Mouse (Mus musculus): Measurements from ENCODE around the gene Denr. TPM values are rescaled to one million over a fixed set of nuclear protein-coding genes. Genes with fewer than 3 reads are reported as not detected.

The Denr gene
- polyA plus RNA-seq, 1 experiment = 194 TPM

- no peak for TF ChIP-seq GATA1 (IDR thresholded peaks at IDR 0.05; ENCODE audit: low read length)
Measured at GRCm38 (mm10) chr5:123975668-123976180, 68.7 kb downstream of the Denr start.

DNA sequence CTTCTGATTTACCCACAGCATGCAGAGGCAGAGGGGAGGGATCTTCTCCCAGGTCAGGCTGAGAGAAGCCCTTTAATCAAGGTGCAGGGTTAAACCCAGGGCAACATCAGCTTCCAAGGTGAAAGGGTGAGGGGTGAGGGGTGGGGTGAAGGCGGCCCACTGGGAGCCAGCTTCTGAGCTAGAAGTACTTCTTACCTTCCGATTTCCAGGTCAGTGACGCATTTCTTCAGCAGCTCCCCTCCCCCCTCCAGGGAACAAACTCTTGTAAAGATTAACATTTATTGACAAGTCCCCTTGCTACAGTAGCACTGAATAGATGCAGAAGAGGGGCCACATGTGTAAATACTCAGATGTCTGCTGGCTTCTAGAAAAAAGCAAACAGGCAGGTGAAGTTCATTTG, 70.3 kb downstream of the Denr start:
- no peak for TF ChIP-seq GATA1 (IDR thresholded peaks at IDR 0.05; ENCODE audit: low read length)

GRCm38 (mm10) chr5:123978131-123978530, 71.2 kb downstream of the Denr start:
- TF ChIP-seq GATA1 (IDR thresholded peaks at IDR 0.05; ENCODE audit: low read length) = no peak

Other genes with a start within 250 kb of the Denr start
- gene Clip1, start 222.6 kb upstream of the Denr start, polyA plus RNA-seq (2012) = 17.4 and 20.2 TPM in 2 replicates
- 98.2 and 122 TPM in 2 replicates for gene Zcchc8, start 186.1 kb upstream of the Denr start, polyA plus RNA-seq (2012)
- gene Rsrc2, start 157.8 kb upstream of the Denr start, polyA plus RNA-seq (2012) = 4.1 and 14.3 TPM in 2 replicates
- gene Kntc1, start 157.5 kb upstream of the Denr start, polyA plus RNA-seq (2012) = 3.4 and 3.5 TPM in 2 replicates
- gene Hcar2, start 41.7 kb upstream of the Denr start, polyA plus RNA-seq (2012) = not detected in 2 replicates
- gene Hcar1, start 27.2 kb upstream of the Denr start, polyA plus RNA-seq (2012) = not detected in 2 replicates
- gene Gm43518, start 20.2 kb downstream of the Denr start, polyA plus RNA-seq (2012) = not detected in 2 replicates
- 4.1 and 6.2 TPM in 2 replicates for gene Ccdc62, start 23.5 kb downstream of the Denr start, polyA plus RNA-seq (2012)
- gene Hip1r, start 66.5 kb downstream of the Denr start, polyA plus RNA-seq (2012) = 20.2 and 23.1 TPM in 2 replicates
- 137 and 177 TPM in 2 replicates for gene Vps37b, start 125.1 kb downstream of the Denr start, polyA plus RNA-seq (2012)
- gene Abcb9, start 188.6 kb downstream of the Denr start, polyA plus RNA-seq (2012) = 1.0 and 1.4 TPM in 2 replicates
- gene Ogfod2, start 205.1 kb downstream of the Denr start, polyA plus RNA-seq (2012) = 58.9 and 82.0 TPM in 2 replicates
- gene Arl6ip4, start 208.9 kb downstream of the Denr start, polyA plus RNA-seq (2012) = 135 and 142 TPM in 2 replicates

All from G1E-ER4 (cell line).